Mouse (Mus musculus) Patski (cell line): ENCODE measurements at regions not wholly inside any gene's neighbourhood (a gene's known extent, or its start where the extent isn't known, plus 50 kb on each side); places are given as distances from the start of the nearest gene placed in this dataset.

Experiments
- ATAC-seq: fragments of 100-300 bp; one replicate; pipeline ENCODE4 v1.8.0; 2021
- CTCF ChIA-PET: fragments of 350-600 bp; sonication (Branson Sonifier 250); formaldehyde crosslinking; loops from one replicate; lab custom pipeline; 2022; ENCODE audit warnings: inconsistent platforms; lab: Charles Lee
- POLR2A ChIA-PET: fragments of 350-600 bp; sonication (Branson Sonifier 250); formaldehyde crosslinking; loops from one replicate; lab custom pipeline; 2022; ENCODE audit warnings: antibody characterized with exemption, inconsistent platforms; lab: Charles Lee
- DNase-seq: peaks from one replicate; pipeline ENCODE4 v3.0.0-alpha.2; 2011; ENCODE audit warnings: low read depth, low spot score
- H3K27me3 ChIP-seq: fragments of 371-371 bp; one replicate; pipeline ENCODE4 v1.5.1; 2021
- CTCF ChIP-seq: fragments of 100-300 bp; IDR thresholded peaks from one replicate; pipeline ENCODE4 v1.5.1; 2021
- in situ Hi-C: fragments of 300-500 bp; cut with MboI; formaldehyde crosslinking; loops from 3 replicates; pipeline ENCODE4 v1.11.1; 2018; ENCODE audit warnings: low pct_unique_long_range_greater_than_20kb, mixed read lengths

DNA sequence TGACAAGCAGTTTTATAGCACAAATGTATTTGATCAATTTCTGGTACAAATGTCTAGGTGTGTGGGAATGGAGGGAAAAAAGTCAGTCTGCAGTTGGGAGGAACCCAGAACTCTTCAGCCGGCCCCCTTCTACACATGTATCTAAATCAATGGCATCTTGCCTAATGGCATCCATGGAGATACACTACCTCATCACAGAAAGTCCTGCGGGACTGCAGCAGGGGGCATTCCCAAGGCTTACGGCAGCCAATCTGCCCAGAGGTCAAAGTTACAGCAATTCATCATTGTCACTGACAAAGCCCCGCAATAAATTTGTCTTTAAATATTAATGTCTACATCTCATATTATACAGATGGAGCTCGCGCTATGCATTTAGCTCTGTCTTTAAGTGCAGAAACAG, 135.7 kb upstream of the Arhgap5 start:
- DNase-seq (no peak), ATAC-seq (no peak)
- ChIA-PET POLR2A (no interaction called here), CTCF (no interaction called here)
- TF ChIP-seq CTCF = no peak
- H3K27me3 ChIP-seq = no peaks in the 10 kb centered on the region
- in situ Hi-C loops = no loop called here

DNA sequence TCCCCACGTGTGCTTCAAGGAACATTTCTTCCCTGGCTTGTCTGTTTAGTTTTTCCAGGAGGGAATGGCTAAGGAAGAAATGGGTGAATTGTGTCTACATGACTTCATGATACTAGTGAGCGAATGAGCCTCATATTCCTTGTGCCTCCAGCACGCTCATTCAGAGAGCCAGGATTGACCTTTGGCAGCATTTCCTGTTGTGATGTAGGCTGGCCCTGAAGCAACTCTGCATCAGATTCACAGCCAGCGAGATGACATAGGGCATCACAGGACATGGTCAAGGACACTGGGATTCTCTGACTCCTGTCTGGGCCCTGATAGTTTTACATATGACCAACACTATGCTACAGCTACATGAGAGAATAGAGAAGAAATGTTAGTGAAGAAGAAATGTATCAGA, 135.3 kb upstream of the Arhgap5 start:
- H3K27me3 ChIP-seq = no peaks in the 10 kb centered on the region
- DNase-seq (no peak), ATAC-seq (no peak)
- in situ Hi-C loops = no loop called here
- CTCF ChIA-PET = no interaction called here
- POLR2A ChIA-PET = no interaction called here
- TF ChIP-seq CTCF = no peak

DNA sequence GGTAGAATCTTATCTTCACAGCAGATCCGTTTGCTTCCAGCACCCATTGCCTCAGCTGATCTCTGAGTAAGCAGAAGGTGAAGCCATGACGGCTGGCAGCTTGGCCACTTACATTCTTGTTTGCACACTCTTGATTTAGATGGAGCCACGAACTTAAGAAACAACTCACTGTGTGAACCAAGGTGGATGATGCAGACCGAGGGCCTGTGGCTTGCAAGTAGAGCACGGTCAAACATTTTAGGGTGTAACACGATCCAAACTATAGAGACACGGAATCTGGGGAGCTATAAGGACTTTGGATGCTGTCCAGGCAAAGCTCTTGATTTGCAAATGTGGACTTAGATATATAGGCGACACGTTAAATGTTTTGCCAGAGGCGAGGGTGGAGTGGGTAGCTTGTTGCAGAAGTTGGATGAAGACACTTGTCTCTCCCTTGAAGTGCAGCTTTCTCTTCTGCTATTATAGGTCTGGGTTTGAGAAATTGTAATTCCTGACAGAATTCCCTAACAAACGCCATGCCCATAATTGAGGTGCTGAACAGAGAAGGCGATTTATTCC, 133.5 kb upstream of the Arhgap5 start:
- no peak for TF ChIP-seq CTCF
- no peaks in the 10 kb centered on the region for H3K27me3 ChIP-seq
- ChIA-PET CTCF (no interaction called here), POLR2A (no interaction called here)
- in situ Hi-C loops = no loop called here
- ATAC-seq (no peak), DNase-seq (no peak)

DNA sequence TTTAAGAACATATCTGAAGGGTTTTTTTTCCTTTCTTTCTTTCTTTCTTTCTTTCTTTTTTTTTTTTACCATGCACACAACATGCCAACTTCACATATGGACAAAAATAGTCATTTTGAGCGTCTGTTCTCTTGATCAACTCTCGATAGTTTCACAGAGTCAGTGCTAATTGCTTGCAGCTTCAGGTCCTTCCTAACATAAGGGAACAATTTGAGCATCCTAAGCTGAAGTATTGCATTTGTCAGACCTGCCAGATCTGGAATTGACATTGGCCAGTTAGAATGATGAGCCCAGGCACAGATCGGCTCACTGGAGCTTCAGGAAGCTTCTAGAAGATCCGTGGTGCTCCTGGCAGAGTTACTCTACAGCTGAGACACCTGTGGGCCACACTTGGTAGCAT, 128.7 kb upstream of the Arhgap5 start:
- ATAC-seq = no peak
- CTCF ChIA-PET = no interaction called here
- no peak for TF ChIP-seq CTCF
- in situ Hi-C loops = no loop called here
- no peaks in the 10 kb centered on the region for H3K27me3 ChIP-seq
- DNase-seq = no peak
- POLR2A ChIA-PET = interaction anchor here (1.0 kb wide), 1 partner anchor 16 kb away, joined by 3 read pairs; no protein-coding TSS in a partner anchor

DNA sequence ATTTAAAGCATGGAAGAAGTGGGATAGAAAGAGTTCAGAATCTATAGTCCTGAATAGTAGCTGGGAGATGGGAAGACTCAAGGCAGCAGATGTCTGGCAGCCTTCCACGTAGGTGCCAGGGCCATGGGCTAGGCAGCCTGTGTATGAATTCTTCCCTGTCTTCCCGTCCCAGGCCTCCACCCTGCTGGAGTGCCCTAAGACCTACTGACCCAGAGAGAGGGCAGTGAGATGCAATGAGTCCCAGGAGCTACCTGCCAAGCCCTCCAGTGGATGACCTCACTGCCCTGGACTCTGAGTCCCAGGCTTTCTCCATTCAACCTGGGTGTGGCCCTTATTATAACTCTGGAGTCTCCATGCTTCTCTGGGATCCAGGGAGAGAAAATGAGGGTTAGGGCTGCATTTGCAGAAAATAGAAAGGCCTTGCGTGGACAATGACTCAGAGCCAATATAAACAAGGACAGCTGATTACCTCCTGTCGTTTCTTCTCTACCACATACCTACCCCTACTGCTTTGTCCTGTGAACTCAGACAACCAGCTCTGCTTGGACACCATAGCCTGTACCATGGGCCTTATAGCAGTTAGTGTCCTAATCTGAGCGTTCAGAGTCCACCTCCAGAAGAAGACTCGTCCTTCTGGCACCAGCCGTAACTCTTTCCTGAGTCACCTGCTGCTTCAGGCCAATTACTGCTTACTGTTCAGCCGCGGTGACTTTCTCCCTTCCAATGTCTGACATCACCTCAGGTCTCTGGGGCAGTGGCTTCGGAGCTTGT, 126.9 kb upstream of the Arhgap5 start:
- ChIA-PET POLR2A (no interaction called here), CTCF (no interaction called here)
- DNase-seq (no peak), ATAC-seq (no peak)
- TF ChIP-seq CTCF = no peak
- in situ Hi-C loops = no loop called here
- H3K27me3 ChIP-seq = no peaks in the 10 kb centered on the region

DNA sequence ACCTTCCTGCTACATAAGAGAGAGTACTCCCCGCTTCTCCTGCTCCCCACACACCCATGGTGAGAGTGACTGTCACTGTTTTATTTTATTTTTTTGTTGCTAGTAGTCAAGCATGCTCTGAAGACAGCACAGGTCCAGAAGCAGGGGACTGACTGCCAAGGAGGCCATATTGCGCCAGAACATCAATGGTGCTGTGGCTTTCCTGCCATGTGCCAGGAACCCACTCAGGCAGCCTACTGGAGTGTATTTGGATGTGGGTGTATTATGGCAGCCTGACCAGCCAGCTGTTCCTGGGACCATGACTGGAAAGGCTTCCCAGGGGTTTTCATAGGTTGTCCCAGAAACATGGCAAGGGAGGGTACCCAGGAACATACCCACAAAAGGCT, 126.3 kb upstream of the Arhgap5 start:
- in situ Hi-C loops = no loop called here
- H3K27me3 ChIP-seq = no peaks in the 10 kb centered on the region
- ChIA-PET POLR2A (no interaction called here), CTCF (no interaction called here)
- DNase-seq (no peak), ATAC-seq (no peak)
- TF ChIP-seq CTCF = no peak

DNA sequence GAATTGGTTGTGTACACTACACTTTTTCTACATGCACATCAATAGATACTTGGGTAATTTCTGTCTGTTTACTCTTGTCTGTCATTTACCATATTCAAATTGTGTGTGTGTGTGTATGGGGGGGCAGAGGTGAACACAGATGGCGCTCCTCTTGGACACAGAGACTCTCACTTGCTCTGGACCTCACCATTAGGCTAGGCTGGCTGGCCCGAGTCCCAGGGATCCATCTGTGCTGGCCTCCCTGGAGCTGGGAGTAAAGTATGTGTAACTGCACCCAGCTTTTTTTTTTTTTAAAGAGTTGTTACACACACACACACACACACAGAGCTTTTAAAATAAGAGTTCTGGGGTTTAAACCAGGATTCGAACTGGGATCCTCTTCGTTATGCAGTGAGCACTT, 124.5 kb upstream of the Arhgap5 start:
- ChIA-PET CTCF (no interaction called here), POLR2A (interaction anchor here (0.7 kb wide), 1 partner anchor 17 kb away, joined by 3 read pairs; no protein-coding TSS in a partner anchor)
- ATAC-seq = no peak
- in situ Hi-C loops = no loop called here
- no peaks in the 10 kb centered on the region for H3K27me3 ChIP-seq
- TF ChIP-seq CTCF = no peak
- DNase-seq = no peak

DNA sequence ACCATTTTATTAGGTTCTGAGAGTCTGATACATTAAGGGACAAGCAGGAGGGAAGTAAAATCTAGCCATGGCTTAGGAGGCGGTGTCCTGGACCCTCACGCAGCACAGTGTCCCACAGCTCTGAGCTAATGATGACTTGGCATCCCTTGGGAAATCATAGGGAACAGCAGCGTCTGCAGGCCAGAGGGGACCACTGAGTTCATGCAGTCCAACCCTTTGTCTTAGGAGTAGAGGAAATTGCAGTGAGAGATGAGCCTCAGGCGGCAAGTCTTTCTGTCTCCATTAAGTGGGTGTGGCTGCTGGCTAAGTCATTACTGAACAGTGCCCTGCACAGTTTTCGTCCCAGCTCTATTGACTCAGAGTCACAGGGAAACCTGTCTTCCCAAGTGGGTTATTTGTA, 123.8 kb upstream of the Arhgap5 start:
- in situ Hi-C loops = no loop called here
- TF ChIP-seq CTCF = no peak
- CTCF ChIA-PET = no interaction called here
- DNase-seq = no peak
- ATAC-seq = no peak
- no peaks in the 10 kb centered on the region for H3K27me3 ChIP-seq
- POLR2A ChIA-PET = interaction anchor here (0.7 kb wide), 1 partner anchor 16 kb away, joined by 3 read pairs; no protein-coding TSS in a partner anchor

DNA sequence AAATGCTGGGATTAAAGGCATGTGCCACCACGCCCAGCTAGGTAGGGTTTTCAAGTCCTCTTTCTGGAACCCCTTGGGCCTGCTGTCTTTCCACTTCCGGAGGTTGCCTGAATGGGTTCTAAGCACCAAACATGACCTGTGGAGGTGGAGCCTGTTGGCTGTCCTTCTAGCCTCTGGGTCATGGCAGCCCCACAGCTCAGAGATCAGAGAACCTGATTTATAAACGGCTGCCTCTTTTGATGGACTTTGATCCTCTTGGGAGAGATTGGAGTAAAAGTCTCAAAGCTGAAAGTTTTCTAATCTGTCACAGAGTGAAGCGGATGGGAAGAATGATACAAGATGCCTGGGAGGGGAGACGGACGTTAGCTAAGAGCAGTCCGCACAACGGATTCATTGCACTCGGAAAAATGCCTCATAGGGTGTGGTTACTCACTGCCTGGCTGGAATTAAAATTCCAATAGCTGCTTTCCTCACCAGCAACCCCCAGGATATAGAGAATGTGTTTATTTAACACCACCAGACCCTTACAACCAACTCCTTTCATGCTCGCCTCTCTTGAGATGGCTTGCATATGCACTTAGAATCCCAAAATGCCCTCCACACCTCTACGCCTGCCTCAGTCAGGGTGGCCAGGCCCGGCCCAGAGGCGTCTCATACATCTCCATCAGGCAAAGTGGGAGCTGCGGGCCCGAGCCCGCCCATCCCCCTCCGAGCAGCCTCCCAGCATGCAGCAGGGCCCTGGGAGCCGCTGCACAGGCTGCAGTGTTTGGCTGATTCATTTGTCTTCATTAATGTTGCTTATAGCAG, 122.4 kb upstream of the Arhgap5 start:
- TF ChIP-seq CTCF = no peak
- DNase-seq = no peak
- no peaks in the 10 kb centered on the region for H3K27me3 ChIP-seq
- ATAC-seq = no peak
- in situ Hi-C loops = no loop called here
- POLR2A ChIA-PET = no interaction called here
- CTCF ChIA-PET = no interaction called here

DNA sequence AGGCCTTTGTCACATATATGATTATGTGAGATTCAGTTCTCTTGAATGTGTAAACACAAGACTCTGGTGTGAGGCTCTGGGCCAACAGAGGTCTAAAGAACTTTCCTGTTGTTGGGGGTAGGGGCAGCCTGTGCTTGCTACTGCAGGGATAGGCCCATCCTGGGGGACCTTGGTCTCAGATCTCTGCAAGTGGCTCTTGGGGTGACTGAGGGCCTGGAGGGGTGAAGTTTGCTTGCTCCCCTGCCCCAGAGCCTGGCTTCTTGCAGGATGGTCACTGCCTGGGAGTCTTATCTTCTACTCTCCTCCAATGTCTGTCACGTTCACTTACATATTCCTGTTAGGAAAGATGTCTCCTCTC, 121.8 kb upstream of the Arhgap5 start:
- ChIA-PET POLR2A (no interaction called here), CTCF (no interaction called here)
- DNase-seq (no peak), ATAC-seq (no peak)
- TF ChIP-seq CTCF = no peak
- H3K27me3 ChIP-seq = no peaks in the 10 kb centered on the region
- in situ Hi-C loops = no loop called here
